Mouse (Mus musculus): ENCODE results near the gene Scarf2.

Scarf2 gene

DNA sequence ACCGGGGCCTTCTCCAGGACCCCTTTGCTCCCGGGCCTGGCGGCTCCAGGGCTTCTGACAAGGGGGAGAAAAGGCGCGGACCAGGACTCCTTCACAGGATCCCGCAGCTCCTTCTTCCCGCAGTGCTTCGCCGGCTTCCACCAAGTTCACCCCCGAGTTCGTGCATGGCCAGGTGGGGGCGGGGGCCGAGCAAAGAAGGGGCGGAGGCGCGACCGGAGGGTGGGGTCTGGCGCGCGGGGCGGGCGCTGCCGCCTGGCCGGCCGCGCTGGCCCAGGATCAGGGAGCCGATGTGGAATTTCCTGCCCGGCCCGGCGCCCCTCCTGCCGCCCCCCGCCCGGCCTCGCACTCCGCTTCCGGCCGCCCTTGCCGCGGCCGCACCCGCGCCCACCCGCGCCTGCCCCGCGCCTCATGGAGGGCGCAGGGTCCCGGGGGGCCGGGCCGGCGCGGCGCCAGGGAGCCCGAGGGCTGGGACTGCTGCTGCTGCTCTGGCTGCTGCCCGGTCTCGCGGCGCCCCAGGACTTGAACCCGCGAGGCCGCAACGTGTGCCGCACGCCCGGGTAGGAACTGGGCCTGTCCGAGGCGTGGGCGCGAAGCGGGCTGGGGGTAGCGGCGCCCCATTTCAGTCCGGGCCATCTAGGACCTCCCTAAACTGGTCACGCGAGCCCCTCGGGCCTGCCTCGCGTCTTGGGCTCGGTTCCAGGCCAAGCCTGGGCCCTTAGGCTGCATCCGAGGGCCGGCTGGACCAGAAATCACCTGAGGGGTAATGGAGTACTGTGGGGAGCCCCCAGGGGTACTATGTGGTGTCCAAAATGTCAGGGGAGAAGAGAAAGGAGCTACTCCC lies at the start of gene Scarf2:
TSS of gene Scarf2 (plus strand) at position 312 of the 841 bp plus-strand sequence.
- DNase-seq (ENCODE audit: low read depth), result no peak

DNA sequence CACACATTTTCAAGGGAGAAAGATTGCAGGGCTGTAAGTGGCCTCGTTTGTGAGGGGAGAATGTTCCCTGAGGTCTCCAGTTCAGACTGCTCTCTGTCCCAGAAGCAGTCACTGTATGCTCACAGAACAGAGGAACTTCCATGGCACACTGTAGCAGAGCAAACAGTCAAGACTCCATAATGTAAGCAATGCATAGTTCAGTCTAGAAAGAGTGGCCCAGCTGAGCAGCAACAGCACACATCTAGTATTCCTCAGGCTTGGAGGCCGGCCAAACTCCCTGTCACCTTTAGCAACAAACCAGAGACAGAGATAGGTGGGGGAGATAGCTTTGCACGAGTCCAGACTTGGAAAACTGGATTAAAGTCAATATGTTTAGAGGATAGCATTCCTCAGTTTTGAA lies 44.1 kb upstream of the Scarf2 start:
- DNase-seq (ENCODE audit: low read depth), result no peak

DNA sequence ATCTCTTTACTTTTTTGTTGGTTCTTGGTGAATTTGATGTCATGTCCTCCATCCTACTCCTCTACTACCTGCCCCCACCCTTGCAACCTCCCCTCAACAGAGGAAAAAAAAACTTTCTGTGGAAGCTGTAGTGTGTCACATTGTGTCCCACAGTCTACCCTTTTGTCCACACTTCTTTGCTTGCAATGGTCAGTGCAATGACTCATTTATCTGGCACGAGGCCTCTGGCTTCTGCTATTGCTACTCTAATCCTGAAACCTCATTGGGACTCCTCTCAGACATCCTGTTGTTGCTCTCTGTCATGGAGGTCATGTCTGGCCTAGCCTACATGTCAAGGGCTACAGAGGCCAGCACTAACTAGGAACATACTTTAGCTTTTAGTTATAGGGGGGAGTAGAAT lies 43.4 kb upstream of the Scarf2 start:
- no peak for DNase-seq (ENCODE audit: low read depth)

DNA sequence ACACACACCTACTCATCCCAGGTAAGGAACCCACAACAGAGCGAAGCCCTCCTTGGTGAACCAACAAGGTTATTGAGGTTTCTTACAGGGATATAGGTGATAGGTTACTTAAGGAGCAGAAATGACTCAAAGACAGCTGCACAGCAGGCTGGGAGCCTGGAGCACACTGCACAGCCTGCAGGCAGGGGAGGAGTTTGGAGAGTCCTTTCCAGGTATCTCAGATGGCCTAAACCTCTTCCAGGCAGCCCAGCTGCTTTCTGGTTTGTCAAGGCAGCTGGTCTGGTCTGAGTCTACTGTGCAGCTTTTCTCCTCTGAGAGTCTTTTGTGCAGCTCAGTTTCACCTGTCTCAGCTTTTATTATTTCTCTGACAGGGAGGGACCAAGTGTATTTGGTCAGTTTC lies 39.3 kb upstream of the Scarf2 start:
- no peak for DNase-seq (ENCODE audit: low read depth)

DNA sequence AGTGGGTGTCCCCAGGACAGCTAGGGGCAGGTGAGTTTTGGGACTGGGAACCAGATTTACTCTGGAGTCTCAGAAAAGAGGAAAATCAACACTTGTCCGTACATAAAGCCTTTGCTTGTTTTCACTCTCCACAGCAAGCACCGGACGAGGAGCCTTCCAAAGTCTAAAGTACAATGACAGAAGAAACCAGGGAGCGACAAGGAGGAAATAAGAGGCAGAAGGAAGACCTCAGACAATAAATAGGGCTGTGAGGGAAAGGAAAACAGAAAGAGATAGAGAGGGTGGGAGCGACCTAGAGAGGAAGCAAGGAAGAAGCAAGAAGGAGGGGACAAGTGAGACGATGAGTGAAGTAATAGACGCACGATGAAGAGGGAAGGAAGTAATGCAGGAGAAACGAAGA lies 38.2 kb upstream of the Scarf2 start:
- DNase-seq (ENCODE audit: low read depth), result no peak

DNA sequence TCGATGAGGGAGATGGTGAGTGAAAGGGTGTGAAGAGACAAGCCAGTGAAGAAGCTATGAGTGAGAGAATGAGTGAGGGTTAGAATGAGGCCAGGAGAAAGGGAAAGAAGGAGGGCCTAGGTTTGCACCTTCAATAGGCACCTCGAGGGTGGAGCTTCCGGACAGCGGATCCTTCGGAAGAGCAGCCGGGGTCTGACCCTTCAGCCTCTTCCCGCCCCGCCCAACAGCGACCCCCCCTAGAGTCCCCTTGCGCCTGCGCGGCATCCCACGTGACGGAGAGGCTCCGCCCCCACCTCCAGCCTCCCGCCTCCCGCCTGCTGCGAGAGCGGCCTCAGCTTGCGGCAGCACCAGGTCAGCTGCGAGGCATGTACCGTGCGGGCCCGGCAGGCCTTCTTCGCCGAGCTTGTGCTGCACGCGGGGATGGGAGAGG lies 37.7 kb upstream of the Scarf2 start, which contains the start of gene Klhl22:
TSS of gene Klhl22 (plus strand) at position 275 of the 430 bp plus-strand sequence.
- no peak for DNase-seq (ENCODE audit: low read depth)

DNA sequence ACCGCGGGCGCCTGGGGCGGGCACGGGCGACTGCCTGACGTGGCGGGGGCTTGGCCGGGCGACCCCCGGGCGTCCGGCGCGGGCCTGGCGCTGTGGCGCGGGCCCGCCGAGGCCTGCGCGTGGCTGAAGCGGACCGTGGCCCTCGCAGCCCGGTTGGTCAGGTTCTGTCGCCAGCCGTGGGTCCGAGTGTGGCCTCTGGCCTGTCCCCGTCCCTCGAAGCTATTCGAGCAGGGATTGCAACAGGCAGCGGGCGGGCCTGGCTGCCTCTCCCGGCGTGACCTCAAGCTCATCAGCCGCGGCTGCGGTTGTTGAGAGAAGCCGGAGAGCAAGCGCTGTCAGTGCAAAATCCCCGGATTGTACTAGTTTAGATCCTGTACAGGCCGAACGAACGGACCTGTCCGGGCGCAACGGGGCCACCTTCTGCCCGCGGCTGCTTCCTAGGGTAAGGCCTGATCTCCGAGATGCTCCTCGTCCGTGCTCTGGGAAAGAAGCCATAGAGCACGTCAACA lies 37.2 kb upstream of the Scarf2 start:
- no peak for DNase-seq (ENCODE audit: low read depth)

DNA sequence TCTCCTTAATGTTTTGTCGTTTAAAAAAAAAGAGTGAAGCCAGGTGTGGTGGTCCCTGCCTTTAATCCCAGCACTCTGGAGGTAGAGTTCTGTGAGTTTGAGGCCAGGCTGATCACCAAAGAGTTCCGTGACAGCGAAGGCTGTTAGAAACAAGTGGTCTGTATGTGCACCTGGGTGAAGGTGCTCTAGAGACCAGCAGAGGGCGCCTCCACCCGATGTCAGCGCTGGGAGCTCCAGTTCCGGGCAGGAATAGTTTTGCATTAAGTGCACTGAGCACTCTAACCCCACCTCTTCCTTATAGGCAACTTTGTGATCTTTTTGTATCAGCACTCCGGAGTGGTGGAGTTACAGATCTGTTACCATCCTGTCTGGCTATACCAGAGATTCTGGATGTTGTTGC lies 36.4 kb upstream of the Scarf2 start:
- DNase-seq (ENCODE audit: low read depth), result peak; percentile 49

DNA sequence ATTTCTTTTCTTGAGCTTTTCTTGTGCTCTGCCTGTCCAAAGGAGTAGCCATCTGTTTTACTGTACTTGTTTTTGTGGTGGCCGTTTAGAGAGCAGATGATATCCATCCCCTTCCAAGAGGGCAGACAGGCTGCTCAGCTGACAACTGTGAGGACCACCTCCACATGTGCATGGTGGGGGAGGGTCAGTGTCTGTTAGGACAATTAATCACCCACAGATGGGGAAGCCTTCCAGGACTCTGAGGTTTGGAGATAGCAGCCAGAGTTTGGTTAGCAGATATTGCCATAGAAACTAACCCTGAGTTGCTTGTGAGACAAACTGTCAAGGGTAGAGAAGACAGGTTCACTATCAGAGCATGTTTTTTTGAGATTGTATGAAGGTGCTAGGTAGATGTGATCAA lies 36.0 kb upstream of the Scarf2 start:
- peak; percentile 66 for DNase-seq (ENCODE audit: low read depth)

DNA sequence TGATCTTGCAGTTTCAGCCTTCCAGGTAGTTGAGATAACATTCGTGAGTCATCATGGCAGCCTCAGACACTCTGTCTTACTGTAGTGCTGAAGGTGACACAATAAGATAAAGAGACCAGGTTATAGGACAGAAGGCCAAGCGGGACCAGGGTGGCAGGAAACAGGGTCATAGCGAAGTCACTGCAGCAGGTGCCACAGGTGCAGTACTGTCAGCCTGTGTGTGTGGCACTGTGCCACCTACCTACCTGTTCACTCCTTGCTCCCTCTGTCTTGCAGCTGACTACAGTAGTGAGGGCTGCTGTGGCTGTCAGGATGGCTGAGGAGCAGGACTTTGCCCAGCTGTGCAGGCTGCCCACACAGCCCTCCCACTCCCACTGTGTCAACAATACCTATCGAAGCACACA lies 33.0 kb upstream of the Scarf2 start:
- peak; percentile 48 for DNase-seq (ENCODE audit: low read depth)

DNA sequence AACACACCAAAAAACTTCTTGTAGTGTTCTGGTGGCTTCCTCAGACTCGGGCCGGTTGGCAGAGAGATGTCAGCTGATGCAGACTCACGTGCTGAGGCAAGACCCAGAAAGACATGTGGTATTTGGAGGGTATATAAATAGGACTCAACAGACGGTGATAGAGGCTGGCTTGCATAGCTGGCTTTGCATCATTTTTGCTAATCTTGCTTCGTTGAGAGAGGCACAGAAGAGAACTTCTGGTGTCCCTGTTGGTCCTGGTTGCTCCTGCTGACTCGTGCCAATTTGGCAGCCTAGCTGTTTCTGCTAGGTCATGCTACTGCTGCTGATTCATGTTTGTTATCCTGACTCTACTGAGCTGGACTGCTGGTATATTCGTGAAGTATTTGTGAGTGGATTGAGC lies 28.2 kb upstream of the Scarf2 start:
- no peak for DNase-seq (ENCODE audit: low read depth)

DNA sequence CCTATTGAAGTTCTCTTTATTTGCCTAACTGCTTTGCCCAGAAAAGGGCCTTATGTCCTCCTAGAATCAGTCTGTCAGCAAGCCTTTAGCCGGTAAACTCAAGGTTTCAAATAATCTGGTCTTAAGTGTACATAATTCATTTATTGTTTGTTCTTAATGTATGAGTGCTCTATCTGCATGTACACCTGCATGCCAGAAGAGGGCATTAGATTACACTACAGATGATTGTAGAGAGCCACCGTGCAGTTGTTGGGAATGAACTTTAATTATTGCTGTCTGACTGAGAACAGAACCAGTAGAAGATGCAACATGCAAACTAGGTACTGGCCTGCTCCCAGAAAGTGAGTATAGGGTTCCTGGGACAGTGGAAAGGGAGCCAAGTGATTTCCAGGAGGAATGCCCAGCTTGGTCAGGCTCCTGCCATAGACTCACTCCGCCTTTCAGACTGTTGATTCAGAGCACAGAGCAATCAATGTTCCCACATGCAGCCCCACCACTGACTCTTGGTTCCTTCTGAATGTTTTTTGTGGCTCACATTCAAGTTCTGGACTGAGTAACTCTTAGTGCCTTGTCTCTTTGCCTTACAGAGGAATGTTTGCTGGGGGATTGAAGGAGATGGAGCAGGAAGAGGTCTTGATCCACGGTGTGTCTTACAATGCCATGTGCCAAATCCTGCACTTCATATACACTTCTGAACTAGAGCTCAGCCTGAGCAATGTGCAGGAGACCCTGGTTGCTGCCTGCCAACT lies 25.8 kb upstream of the Scarf2 start:
- DNase-seq (ENCODE audit: low read depth), result no peak

DNA sequence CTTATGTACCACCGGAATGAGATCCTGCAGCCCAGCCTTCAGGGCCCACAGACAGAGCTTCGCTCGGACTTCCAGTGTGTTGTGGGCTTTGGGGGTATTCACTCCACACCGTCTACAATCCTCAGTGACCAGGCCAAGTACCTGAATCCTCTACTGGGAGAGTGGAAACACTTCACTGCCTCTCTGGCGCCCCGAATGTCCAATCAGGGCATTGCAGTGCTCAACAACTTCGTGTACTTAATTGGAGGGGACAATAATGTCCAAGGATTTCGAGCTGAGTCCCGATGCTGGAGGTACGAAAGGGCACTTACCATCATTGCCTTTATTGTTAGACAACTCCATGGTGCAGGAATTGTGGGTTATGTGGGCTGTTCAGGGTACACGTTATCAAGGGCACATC lies 20.3 kb upstream of the Scarf2 start:
- no peak for DNase-seq (ENCODE audit: low read depth)

DNA sequence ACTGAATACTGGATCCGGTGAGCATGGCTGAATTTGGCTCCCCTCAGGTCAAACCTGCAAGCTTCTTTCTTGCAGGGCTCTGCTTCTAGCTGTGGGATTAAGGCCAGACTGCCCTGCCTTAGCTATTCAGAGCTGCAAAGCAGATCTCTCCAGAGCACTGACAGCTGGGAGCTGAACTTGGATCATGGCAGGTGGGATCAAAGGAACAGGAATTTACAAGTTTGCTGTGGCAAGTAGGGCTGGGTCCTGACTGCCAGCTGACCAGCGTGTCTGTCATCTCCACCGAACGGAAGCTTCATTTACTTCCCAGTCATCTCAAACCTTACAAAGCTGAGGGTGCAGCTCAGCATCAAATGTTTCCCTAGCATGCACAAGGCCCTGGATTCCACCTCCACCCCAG lies 18.9 kb upstream of the Scarf2 start:
- DNase-seq (ENCODE audit: low read depth), result no peak

DNA sequence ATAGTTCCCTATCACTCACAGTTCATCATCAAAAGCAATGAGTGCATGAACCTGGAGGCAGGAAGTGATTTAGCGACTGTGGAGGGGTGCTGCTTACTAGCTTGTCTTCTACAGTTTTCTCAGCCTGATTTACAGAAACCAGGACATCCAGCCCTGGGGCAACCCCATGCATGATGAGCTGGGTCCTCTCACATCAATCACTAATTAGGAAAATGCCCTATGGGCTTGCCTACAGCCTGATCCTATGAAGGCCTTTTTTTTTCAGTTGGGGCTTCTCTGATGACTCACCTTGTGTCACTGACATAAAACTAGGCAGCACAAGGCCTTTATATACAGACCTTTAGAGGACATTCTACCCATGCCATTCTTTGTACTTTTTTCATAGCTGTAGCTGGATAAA lies 17.4 kb upstream of the Scarf2 start:
- no peak for DNase-seq (ENCODE audit: low read depth)

DNA sequence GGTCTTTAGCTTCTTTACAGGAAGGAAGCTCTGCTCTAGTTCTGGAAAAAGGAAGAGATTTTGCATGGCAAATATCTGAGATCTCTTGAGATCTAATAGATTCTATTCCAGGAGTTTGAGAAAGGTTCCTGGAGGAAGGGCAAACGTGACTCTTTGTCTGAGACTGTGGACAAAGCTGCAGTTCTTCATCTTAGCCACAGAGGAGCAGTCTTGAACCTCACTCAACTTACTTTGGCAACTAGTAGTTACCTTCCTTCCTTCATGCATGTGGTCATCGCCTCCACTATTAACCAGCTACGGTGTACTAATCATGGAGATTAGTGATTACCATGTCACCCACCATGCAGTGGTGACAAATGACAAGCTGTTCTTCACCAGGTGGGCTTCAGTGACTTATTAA lies 11.7 kb upstream of the Scarf2 start:
- no peak for DNase-seq (ENCODE audit: low read depth)

DNA sequence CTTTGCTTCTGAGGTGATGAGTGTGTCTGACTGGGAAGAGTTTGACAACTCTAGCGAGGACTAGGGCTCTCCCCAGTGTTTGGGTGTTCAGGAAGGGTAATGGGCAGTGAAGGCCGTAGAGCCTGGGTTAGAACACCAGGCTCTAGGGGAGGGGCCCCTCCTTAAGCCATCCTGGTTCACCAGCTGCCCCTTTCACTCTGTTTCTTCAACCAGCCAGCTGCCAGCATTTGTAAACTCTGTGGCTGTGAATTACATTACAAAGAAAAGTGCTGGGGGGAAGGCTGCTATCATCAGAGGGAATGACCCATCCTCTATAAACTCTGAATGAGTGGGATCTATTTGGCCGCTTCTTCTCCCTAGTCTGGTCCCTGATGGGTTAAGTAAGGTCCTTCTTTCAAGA lies 4.4 kb upstream of the Scarf2 start:
- no peak for DNase-seq (ENCODE audit: low read depth)

DNA sequence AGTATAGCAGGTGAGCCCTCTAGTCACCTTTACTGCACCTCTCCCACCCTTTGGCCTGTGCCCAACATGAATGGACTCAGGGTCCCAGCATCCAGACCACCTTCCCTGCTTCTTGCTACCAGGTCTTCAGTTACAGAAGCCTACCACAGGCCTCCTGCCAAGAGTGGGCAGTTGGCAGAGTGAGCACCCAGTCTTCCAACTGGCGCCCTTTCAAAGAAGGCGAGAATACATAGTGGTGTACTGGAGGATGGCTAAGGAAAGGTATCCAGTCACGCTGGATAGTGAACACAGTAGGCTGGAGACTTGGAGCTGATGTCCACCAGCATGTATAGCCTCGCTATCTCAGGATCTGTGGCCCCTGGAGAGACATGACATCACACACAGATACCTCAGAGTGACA lies 3.0 kb upstream of the Scarf2 start:
- DNase-seq (ENCODE audit: low read depth), result no peak

DNA sequence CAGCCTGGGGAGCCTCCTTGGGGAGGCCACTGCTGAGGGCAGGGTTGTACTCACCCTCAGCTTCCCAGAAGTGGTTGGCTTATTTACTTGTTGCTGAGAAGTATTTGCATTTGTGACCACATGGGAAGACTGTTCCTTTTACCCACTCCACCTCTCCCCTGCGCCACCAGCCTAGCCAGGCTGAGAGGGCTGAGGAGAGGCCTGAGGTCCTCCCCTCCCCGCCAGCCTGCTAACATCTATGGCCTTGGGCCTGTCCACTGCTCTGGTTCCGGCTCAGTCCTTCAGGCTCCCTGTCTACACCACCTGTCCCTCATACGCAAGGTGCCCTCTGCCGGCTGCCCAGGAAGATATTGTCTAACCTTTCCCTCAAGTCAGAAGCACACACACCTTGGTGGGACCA lies 1.4 kb upstream of the Scarf2 start:
- DNase-seq (ENCODE audit: low read depth), result no peak

DNA sequence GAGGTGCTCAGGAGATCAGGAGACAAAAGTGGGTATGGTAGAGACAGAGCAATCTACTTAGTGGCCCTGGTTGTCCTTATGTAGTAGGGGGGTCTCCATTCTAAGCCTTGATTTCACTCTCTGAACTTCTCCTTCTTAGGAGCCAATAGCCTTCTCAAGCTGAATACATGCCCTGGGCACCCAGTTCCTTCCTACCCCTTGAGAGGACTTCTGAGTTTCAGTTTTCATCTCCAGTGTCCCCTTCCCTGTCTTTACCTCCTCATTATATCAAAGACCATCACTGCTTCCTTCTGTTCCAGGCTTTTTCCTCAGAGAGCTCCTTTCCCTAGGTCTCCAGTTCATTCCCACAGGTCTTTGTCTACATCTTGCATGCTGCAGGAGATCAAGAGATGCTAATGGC lies 563 bp upstream of the Scarf2 start:
- DNase-seq (ENCODE audit: low read depth), result no peak

DNA sequence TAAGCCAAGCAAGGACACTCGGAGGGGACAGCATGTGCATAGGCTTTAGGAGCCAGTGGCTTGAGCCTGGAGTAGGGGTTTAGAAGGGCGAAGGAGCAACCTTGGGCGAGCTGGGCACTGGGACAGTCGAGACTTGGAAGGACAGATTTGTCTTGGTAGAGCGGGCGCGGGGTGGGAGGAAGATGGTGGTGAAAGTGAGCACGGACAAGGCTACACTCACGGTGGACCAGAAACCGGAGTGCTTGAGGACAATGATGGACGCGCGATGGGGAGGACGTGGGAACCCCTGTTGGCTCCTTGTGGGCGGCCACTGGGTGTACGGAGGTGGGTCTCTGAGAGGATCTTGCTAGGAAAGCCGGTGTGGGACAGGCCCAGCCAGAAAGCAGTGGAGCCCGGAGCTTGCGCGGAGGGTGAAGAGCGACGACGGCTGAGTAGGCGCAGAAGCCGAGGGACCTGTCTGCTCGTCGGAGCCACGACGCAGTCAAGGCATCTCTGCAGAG lies 780 bp downstream of the Scarf2 start:
- no peak for DNase-seq (ENCODE audit: low read depth)

DNA sequence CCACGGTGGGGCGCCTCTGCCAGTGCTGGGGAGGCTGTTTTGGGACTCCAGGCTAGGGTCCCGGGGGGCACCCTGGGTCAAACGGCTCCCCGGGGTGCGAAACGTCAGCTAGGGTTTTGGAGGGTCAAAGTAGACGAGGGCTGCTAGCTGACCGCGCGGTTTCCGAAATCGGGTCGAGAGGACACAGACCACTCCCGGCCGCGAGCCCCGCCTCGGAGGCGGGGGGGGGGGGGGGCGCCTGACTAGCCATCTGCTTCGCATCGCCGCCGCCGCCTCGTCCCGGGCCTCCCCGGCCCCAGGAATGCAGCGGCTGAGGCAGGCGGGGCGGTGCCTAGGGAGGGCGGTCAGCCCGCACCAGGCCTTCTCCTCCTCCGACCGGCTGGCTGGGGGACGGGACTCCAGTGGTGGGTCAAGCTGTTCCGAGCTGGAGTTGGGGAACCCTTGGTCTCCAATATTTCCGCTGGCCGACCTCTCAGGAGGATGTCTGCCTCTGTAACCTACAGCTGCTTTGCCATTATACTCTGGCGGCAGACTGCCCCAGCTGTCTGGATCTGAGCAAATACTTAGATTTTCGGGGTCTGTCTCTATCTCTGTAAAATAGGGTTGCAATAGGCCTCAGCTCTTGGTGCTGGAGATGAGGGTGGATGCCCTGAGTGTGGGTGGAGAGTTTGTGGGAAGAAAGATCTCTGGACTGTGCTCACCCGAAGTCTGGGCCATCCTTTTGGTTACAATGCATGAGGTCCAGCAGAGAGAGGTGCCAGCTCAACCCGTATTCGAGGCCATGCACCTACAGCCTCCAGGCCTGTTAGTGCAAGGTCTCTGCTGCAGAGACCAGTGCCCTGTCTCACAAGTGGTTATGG lies 1.5 kb downstream of the Scarf2 start:
- DNase-seq (ENCODE audit: low read depth), result no peak

Data from c-Kit-positive CD71-positive TER-119-negative erythroid progenitor cells, embryonic 14.5 days (primary cell).